In the genomic region with DNA sequence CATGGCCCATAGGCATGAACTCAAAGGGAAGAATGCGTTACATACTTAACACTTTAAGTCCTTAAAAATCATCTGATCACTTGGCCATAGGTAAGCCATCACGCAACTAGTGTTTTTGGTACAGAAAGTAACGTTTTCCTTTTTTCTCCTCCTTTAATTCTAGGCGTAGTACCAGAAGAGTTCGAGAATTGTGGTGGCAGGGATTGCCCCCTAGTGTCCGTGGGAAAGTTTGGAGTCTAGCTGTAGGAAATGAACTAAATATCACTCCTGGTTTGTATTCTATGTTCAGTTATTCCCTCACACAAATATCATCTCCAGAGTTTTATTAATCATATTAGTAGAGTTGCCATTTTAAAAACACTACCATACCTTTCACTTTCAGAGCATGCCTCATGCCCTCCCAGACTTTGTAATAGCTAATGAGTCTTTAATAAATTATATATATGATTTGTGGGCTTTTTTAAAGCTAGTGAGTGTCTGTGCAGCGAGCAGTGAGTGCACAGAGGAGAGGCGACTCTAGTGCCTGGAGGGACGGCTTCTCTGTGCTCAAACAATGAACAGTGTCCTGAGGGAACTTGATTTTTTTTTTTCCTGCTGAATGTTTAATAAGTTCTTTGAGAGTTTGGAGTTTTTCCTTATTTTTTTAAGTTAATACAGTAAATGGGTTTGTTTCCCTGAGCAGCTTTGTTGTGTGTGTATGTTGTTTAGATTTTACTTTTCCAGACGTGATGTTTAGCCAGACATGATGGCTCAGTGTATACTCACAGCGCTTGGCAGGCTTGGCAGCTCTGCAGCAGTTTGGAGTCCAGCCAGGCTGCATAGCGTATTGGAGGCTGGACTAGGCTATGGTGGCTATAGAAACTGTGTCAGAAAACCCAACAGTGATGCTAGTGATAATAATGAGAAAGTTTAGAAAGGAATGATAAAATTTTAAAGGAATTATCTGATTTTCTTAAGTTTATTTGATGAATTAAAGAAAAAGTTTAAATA, we compare ENCODE assay signal across 11 mouse cellular contexts. TPM values are rescaled to one million over a fixed set of nuclear protein-coding genes. Genes with fewer than 3 reads are reported as not detected.
A peak's percentile ranks its signal among the peaks of the same experiment; 100 is the strongest.
DNase-seq lines count a peak whose midpoint lies in the region; ATAC-seq and TF ChIP-seq lines count a peak whose summit lies in the region.
"Had no signal": no experiment of that assay in that cellular context is flagged by ENCODE, and none has a peak within 500 bp of the region (broad histone marks: within the 10 kb centered on the region; RNA-seq: fewer than 3 reads in every experiment).

No protein-coding gene starts in this region.

- no peak overlapping the region for H3K4me3 ChIP-seq in hindbrain, embryonic 15.5 days
- H3K4me3 ChIP-seq in hindbrain, embryonic 11.5 days (ENCODE audit: low read depth, low read length), result no peak overlapping the region
- H3K4me3 ChIP-seq in stomach, postnatal 0 days (ENCODE audit: low read depth, low read length), result no peak overlapping the region
- H3K4me3 ChIP-seq: erythroblast, embryonic 14.5 days; myocyte had no signal

- TF ChIP-seq CTCF in stomach, postnatal 0 days (IDR thresholded peaks at IDR 0.05; ENCODE audit: low read depth), result peak; percentile 56

- no peak for DNase-seq in hindbrain, embryonic 11.5 days (ENCODE audit: low spot score)
- peak; percentile 9 for DNase-seq in retina, postnatal 1 day
- no peak for DNase-seq in retina, embryonic 14.5 days (ENCODE audit: low spot score)
- DNase-seq in fibroblast of lung, adult 2 months (ENCODE audit: low read depth), result peak; percentile 6
- peak; percentile 20 for DNase-seq in stomach, postnatal 0 days (ENCODE audit: low spot score)
- DNase-seq in gastrocnemius, postnatal 25 days, result no peak
- DNase-seq: thymus, adult 18-20 months had no signal

- H3K27me3 ChIP-seq in hindbrain, embryonic 15.5 days, result no peaks in the 10 kb centered on the region
- no peaks in the 10 kb centered on the region for H3K27me3 ChIP-seq in hindbrain, embryonic 11.5 days (ENCODE audit: control insufficient read depth, insufficient read depth, low read length)
- no peaks in the 10 kb centered on the region for H3K27me3 ChIP-seq in stomach, postnatal 0 days (ENCODE audit: control insufficient read depth, insufficient read depth, low read length)

- H3K4me1 ChIP-seq in hindbrain, embryonic 15.5 days (replicated peaks), result no peaks in the 10 kb centered on the region
- no peaks in the 10 kb centered on the region for H3K4me1 ChIP-seq in hindbrain, embryonic 11.5 days (replicated peaks; ENCODE audit: control insufficient read depth, insufficient read depth, low read length)
- no peaks in the 10 kb centered on the region for H3K4me1 ChIP-seq in stomach, postnatal 0 days (replicated peaks; ENCODE audit: control insufficient read depth, insufficient read depth)

- 63% methylated on average over 12 of the region's 12 CpGs for WGBS in hindbrain, embryonic 15.5 days
- 79% methylated on average over 12 of the region's 12 CpGs for WGBS in hindbrain, embryonic 11.5 days
- 55% methylated on average over 12 of the region's 12 CpGs for WGBS in stomach, postnatal 0 days

- H3K9ac ChIP-seq in hindbrain, embryonic 15.5 days, result no peak overlapping the region
- H3K9ac ChIP-seq in hindbrain, embryonic 11.5 days (ENCODE audit: low read depth, low read length), result no peak overlapping the region
- no peak overlapping the region for H3K9ac ChIP-seq in stomach, postnatal 0 days (ENCODE audit: low read length)

- H3K9me3 ChIP-seq in hindbrain, embryonic 15.5 days, result no peaks in the 10 kb centered on the region
- no peaks in the 10 kb centered on the region for H3K9me3 ChIP-seq in hindbrain, embryonic 11.5 days (ENCODE audit: control insufficient read depth, low read length)
- no peaks in the 10 kb centered on the region for H3K9me3 ChIP-seq in stomach, postnatal 0 days (ENCODE audit: control insufficient read depth, low read length)

- TF ChIP-seq EP300 in stomach, postnatal 0 days (optimal IDR thresholded peaks at IDR 0.05), result no peak

- peak; percentile 87; the same call in 1 of the 2 replicates for ATAC-seq in hindbrain, embryonic 15.5 days (ENCODE audit: low FRiP score, low read depth)
- no peak for ATAC-seq in hindbrain, embryonic 11.5 days (ENCODE audit: low FRiP score)
- ATAC-seq in stomach, postnatal 0 days (ENCODE audit: low FRiP score, low TSS enrichment), result no peak
- ATAC-seq: activated CD4-positive, CD25-positive, alpha-beta regulatory T cell, adult 4 months had no signal

- H3K4me2 ChIP-seq in hindbrain, embryonic 15.5 days, result no peak overlapping the region
- H3K4me2 ChIP-seq in hindbrain, embryonic 11.5 days (replicated peaks; ENCODE audit: low read depth, low read length), result no peak overlapping the region
- no peak overlapping the region for H3K4me2 ChIP-seq in stomach, postnatal 0 days (replicated peaks; ENCODE audit: low read depth)

- peaks cover 14% of the 10 kb centered on the region; the same call in 1 of the 2 replicates for H3K36me3 ChIP-seq in hindbrain, embryonic 15.5 days
- H3K36me3 ChIP-seq in hindbrain, embryonic 11.5 days (ENCODE audit: control insufficient read depth, insufficient read depth, low read length), result no peaks in the 10 kb centered on the region
- H3K36me3 ChIP-seq in stomach, postnatal 0 days (ENCODE audit: control insufficient read depth, insufficient read depth, low read length), result no peaks in the 10 kb centered on the region; the same call in 1 of the 2 replicates

- H3K27ac ChIP-seq in hindbrain, embryonic 15.5 days (replicated peaks), result no peak overlapping the region
- no peak overlapping the region for H3K27ac ChIP-seq in hindbrain, embryonic 11.5 days (ENCODE audit: low read depth, low read length)
- no peak overlapping the region for H3K27ac ChIP-seq in stomach, postnatal 0 days (replicated peaks)

RNA-seq across cellular contexts. Expression of gene Hells, which starts 29.3 kb away (rescaled TPM):
- 10.9 and 12.4 TPM in 2 replicates for polyA plus RNA-seq in hindbrain, embryonic 15.5 days (2015; fragmentation: Nextera tagmentation; extraction: Ambion mirVana)
- 59.9 and 62.5 TPM in 2 replicates for polyA plus RNA-seq in hindbrain, embryonic 11.5 days (2014; fragmentation: Nextera tagmentation; extraction: Ambion mirVana)
- polyA plus RNA-seq in stomach, postnatal 0 days (2015; fragmentation: Nextera tagmentation; extraction: Ambion mirVana), result 13.7 and 14.3 TPM in 2 replicates
- total RNA-seq in gastrocnemius, postnatal 25 days (2021), result 1 to 10 TPM; 1.0 to 1.1 TPM

Comparison
In these comparisons a context has a peak if more than half of its experiments do, and no peak if none do; other contexts are left out.
1. DNase-seq: peak in retina, postnatal 1 day (single experiment), fibroblast of lung, adult 2 months (single experiment) and stomach, postnatal 0 days (single experiment); none in hindbrain, embryonic 11.5 days (single experiment), retina, embryonic 14.5 days (single experiment) and gastrocnemius, postnatal 25 days (single experiment).